Mouse (Mus musculus) right cerebral cortex, postnatal 14 days (tissue): ENCODE data around the gene Wdr20.
"Not testable (repeated sequence)": the region's sequence is repeated elsewhere in the genome, so short reads cannot be mapped to it uniquely, and the experiment has no call there.

Experiments
- DNase-seq: peaks from one replicate; pipeline ENCODE4 v3.0.0; 2022

Wdr20 gene

DNA sequence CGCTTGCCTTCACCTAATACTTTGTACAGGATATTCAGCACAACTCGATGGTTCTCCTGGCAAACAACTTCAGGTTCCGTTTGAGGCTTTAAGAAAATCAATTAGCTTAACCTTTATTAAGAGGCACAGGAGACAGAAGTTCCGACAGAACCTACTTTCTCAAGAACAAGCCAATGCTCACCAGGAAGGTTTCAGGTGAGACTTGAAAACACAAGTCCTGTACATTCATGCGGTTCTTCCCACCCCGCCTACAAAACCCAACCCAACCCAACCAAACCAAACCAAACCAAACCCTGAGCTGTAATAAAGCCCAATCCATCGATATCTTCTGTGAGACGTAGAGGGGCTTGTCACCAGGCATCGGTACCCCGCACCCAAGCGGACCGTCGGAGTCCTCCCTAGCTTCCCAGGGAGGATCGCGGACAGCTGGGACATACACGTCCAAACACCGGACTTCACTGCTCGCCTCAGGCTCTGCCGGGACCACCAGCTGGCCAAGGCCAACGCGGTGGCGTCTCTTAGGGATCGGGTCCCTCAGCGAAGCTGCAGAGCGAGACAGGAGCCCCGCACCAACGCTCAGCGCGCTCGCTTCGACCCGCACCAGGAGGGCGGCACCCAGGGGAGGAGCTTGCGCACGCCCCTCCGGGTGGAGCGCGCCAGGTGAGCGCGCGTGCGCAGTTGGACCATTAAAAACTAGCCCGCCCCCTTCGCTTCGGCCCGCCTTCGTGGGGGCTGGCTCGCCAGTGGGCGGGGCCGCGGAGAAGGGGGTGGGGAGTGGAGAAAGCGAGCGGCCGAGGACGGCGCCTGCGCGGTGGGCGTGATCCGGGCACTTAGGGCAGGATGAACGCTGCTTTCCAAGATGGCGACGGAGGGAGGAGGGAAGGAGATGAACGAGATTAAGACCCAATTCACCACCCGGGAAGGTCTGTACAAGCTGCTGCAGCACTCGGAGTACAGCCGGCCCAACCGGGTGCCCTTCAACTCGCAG, at the start of gene Wdr20:
Gene Wdr20 (plus strand): TSS at position 775 of the 988 bp plus-strand sequence.
- peak; percentile 99 for DNase-seq

DNA sequence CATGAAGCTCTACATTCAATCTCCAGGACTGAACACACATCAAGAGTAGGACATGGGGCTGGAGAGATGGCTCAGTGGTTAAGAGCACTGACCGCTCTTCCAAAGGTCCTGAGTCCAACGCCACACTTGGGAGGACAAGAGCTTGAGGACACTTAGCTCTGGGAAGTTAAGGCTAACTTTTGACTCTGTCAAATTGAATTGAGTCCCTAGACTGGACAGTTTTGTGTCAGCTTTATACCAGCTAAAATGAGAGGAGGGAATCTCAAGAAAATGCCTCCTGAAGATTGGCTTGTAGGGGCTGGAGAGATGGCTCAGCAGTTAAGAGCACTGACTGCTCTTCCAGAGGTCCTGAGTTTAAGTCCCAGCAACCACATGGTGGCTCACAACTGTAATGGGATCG, 48.8 kb upstream of the Wdr20 start:
- DNase-seq = not testable (repeated sequence)

DNA sequence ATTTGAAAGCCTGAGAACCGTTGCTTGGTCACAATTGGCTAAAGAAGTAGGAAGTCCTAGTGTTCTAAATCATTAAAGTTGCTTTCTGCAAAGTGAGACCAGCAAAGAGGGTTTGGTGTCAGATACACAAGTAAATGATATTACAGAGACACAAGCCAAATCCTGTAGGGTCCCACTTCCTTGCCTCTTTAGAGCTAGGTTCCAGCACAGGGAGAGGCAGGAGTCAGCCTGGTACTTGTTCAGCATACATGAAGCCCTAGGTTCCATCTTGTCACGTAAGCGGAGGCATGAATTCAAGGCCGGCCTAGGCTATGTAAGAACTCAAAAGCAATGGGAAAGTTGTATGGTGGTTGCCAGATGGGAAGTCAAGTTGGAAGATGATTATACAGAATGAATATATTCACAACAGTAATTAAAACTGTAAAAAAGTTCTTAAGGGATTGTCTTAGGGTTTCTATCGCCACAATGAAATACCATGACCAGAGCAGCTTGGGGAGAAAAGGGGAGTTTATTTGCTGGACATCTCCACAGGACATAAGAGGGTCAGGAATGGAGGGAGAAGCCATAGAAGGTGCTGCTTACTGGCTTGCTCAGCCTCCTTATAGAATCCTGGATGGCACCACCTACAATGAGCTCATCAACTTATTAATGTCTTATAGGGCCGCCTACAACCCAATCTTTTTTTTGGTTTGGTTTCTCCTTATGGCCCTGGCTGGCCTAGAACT, 47.7 kb upstream of the Wdr20 start:
- no peak for DNase-seq

DNA sequence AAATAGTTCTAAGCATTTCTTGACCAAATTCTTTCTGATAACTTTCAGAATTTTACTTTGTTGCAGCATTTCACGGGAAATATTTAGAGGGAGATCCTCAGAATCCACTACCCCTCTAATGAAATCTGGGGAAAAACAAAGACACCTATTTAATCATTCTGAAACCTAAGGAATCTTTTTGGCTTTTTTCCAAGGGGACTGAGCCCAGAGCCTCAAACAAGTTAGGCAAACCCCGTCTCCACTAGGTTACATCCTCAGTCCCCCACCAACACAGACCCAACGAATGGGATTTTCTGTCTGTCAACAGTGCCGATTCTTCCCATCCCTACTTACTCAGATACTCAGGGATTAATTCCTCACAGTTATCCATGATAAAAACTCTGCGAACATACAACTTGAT, 44.4 kb upstream of the Wdr20 start:
- not testable (repeated sequence) for DNase-seq

DNA sequence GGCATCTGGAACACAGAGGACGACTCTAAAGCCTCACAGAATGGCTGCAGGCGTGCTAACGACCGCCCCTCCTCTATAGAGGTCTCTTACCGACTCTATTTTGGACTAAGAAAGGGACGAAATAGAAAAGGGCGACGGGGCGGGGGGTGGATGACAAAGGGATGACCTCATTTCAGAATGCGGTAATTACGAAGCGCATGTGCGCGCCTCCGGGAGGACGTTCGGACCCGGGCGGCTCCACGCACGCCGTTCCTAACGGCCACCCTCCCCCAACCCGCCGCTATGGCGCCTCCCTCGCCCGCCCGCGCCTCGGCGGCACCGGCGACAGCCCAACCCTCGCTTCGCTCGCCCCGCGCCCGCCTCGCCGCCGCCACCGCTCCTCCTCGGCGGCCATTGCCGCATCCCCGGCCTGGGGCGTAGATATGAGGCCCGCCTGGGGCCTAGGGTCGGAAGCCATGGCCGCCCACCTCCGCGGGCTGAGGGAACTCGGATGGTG, 42.0 kb upstream of the Wdr20 start:
- peak; percentile 76 for DNase-seq

DNA sequence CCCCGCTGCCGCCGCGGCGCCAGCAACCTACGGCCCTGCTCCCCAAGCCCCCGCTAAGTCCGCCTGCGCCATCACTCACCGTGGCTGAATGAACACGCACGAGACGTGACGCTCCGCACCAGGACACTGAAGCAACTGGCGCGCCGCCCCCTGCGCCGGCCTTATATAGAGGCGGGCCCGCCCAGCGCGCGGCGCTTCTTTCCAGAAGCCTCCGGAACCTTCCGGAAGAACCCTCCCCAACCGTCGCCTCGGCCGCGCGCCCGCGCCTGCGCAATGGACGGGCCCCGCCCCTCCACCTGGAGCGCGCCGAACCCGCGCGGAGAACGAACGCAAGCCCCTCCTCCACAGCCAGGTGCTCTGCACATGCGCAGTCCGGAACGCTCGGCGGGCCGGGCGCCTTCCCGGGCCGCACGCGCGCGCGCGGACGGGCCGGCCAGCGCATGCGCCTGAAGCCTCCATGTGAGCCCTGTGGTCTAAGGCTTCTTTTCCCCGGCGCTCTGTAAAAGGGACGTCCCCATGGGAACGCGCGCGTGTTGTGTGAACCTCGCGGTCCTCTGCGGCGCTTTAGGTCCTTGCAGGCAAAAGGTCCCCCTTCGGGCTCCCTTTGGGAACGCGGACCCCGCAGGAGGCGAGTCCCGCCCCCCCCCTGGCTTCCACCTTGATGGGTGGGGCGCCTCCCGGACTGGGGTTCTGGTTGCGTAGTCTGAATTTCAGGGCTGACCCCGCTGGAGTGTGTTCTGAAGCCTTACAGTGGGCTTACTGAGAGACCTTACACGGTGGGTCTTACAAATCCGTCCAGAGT, 41.4 kb upstream of the Wdr20 start:
- DNase-seq = peak; percentile 98

DNA sequence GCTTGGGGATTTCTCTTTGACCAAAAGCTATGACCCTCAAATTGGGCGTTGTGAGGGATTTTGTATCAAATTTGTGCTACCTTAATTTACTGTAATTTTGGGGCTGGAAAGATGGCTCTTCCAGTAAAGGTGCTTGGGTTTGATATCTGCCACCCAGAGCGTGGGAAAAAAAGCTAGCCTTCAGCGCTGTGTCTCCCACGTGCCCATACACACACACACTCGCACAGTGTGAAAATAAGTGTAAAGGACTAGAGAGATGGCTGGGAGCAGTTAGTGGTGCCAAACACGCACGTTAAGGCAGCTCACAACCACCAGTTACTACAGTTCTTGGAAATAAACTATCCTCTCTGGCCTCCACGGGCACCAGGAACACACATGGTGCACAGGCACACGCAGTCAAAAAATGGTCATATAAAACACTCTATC, 40.8 kb upstream of the Wdr20 start:
- no peak for DNase-seq

DNA sequence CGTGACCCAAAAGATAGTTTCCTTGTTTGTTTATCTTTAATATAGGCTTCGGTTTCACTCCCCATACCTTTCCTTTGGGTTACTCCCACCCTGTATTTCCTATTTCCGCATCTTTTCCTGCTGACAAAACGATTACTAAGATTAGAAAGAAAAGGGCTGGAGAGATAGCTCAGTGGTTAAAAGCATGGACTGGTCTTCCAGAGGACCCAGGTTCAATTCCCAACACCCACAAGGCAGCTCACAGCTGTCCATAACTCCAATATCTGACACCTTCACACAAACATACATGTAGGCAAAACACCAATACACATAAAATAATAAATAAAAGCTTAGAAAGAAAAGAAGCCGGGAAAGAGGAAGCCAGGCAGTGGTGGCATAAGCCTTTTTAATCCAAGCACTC, 40.3 kb upstream of the Wdr20 start:
- DNase-seq = no peak

DNA sequence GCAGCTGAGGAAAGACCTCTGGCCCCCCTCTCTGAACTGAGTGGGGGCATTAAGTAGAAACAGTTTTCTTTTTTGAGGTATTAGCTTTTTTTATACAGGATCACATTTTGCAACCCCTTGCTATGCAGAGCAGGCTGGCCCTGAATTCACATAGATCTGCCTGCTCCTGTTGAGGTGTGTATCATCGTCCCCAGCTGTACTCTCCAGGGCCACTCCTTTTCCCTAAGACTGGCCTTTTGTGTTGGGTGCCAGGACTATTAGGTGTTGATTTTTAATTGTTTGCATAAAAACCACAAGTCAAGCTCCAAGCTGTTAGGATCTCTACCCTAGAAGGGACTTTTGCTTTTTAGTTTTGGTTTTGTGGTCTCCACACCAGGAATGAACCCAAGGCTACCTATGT, 39.7 kb upstream of the Wdr20 start:
- DNase-seq = no peak

DNA sequence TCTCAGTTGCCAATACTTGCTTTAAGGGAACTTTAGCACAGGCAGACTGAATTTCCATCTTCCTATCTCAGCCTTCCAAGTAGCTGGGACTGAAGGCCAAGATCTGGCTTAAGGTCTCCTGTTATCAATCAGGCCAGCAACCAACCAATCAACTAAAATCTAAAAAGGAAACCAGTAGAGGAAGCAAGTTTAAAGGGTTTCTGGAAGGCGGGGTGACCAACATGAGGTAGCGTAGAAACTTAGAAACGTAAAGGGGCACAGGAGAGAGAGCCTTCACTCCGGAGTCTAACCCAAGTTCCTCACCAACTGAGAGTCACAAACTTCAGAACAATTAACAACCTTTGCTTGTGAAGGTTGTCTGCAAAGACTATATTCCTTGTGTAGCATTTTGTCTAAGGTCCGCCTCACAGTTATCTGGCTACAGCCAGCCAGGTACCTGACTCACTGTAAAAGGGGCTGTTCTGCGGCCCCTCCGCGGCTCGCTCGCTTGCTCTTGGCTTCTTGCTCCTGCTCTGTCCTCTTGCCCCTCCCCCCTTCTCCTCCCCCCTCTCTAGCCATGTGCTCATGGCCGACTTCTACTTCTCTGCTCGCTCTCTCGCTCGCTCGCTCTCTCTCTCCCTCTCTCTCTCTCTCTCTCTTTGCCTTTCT, 39.1 kb upstream of the Wdr20 start:
- DNase-seq = no peak

DNA sequence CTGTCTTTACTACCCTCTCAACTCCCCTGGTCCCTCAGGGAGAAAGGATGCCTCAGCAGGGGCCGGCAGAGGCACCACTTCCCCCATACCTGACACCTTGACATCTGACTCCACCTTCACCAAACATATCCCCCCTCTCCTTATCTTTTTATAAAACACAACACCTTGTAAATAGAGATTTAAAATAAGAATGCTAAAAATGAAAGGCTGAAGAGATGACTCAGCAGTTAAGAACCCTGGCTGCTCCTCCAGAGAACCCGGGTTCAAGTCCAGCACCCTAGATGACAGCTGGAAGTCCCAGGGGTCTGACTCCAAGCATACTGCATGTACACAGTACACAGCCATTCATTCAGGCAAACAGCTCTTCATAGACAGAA, 38.6 kb upstream of the Wdr20 start:
- DNase-seq = no peak

DNA sequence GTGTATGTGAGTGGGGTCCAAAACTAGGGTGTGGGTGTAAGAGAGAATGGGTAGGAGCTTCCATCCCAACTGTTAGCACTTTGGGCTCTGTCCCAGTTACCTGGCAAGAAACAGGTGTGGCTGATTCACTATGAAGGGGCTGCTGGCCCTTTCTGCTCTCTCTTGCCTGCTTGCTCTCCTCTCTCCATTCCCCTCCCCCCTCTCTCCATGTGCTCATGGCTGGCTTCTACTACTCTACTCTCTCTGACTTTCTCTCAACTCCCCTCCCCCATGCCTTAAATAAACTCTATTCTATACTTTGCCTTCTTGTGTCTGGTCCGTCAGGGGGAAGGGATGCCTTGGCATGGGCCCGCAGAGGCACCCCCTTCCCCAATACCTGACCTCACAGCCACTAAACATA, 37.0 kb upstream of the Wdr20 start:
- DNase-seq = no peak

DNA sequence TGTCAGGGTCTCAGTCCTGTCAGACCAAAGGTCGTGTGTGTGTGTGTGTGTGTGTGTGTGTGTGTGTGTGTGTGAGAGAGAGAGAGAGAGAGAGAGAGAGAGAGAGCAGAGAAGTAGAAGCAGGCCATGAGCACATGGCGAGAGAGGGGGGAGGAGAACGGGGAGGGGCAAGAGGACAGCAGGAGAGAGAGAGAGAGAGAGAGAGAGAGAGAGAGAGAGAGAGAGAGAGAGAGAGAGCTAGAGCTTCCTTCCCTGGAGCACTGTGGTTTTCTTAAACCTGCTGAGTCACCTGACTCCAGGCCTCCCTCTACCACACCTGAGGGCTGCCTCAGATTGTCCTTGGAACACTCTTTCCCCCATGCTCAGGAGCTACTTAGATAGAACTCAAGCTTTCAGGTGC, 36.4 kb upstream of the Wdr20 start:
- DNase-seq = not testable (repeated sequence)

DNA sequence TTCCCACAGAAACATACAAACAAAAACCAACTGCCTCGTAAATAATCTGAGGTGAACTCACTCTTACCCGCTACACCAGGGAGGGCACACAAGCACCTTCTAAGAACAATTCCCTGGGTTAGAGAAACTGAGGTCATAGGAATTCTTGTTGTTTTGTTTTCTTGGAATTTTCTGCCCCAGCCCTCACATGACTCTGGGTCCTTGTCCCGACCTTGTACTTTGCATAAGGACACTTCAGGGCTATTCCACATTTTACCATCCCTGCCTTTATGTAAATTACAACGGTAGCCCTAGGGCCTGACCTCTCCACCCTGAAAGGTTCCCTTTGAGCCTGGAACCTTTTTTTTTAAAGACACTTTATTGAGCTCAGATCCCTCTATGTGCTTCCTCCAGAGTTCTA, 35.2 kb upstream of the Wdr20 start, which contains the start of gene Hsp90aa1:
Gene Hsp90aa1 (minus strand): TSS at position 173 of the 400 bp plus-strand sequence.
- no peak for DNase-seq

DNA sequence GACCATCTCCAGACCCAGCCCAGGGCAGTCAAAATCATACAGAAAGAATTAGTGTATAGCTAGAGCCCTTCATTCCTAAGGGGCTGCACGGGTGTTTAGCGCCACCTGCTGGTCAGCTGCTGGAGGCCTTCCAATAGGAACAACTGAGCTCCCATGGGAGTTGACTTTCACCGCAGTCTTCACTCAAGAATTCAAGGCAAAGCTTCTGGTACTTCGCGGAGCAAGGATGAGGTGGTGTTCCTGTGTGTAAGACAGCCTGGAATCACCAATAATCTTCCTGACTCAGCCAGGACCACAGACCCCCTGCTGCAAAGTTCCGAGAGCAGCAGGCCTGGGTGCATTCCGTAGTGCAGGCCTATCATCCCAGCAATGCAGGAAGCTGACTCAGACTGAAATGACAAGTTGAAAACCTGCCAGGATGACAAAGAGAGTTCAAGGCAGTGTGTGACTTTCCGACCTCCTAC, 34.7 kb upstream of the Wdr20 start:
- peak; percentile 90 for DNase-seq

DNA sequence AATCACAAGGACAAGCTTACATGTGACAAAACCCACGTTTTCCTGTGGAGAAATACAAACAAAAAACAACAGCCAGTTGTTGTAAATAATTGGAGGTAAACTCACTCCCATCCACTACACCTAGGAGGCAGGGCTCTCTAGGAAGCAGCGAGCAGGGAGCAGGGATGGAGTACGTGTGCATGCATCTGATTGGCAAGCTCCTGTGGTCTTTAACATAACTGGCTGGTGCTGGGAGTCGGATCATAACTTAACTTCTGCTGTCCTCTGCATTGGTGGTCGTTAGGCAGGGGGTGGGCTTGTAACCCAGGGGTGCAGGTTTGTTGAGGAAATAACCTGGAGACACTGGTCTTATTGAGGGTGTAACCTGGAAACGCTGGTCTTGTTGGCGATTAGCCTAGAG, 34.1 kb upstream of the Wdr20 start:
- no peak for DNase-seq

DNA sequence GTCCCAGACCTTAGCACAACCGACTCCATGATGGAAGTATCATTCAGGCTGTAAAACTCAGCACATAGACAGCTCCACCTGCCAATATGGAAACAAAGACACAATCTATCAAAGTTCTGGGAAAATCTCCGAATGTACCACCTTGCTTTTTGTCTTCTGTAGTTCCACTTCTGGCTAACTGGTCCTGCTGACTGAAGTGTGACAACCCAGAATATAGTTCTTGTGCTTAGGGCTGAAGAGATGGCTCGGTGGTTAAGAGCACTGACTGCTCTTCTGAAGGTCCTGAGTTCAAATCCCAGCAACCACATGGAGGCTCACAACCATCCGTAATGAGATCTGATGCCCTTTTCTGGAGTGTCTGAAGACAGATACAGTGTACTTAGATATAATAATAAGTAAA, 32.3 kb upstream of the Wdr20 start:
- not testable (repeated sequence) for DNase-seq

DNA sequence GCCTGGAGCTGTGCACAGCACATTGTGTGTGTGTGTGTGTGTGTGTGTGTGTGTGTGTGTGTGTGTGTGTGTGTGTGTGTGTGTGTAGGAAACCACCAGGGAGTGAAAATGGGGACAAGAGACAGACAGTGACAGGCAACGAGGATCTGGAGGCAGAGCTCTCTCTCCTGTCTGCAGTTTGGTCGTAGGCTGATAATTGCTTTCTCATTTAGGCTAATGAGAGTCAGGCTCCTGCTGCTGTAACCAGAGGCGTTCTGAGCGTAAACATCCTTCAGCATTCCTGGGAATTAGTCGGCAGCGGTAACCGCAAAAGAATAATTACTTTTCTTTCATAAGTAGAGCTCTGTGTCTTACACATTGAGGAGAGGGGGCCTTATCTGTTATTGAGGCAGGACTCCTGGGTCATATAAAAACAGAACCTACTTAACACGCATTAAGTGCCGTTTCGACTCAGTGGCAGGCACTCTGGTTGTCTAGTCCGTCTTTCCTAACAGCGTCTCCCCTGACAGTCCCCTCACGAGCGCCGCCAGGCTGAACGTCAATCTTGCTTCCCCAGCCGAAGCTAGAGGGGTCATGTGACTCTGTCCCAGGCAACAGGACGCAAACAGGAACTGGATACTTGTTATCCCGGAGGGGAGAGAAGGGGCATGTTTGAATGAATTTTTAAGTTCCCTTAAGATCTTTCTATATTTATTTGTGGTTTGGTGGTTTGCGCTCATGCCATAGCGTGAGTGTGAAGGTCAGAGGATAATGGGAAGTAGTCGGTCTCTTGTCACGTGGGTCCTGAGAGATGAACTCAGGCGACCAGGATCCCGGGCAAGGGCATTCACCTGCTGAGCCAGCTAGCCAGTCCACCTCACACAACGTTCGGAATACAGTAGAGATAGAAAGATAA, 31.2 kb upstream of the Wdr20 start:
- DNase-seq = no peak

DNA sequence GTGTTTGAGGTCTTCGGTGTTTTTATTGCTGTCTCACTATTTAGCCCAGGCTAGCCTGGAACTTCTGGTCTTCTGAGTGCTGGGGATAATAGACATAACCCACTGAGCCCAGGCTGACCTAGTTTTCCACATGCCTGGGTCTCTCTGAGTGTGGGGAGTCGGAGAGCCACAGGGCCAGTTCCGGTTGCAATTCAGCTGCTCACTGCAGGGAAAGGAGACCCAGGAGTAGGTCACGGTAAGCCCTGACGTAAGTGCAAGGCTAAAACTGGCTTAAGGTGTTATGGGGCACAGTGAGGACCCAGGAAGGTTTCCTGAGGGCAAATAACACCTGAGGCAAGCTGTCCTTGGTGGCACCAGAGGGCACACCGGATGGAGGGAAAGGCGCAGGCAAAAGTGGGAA, 30.3 kb upstream of the Wdr20 start:
- DNase-seq = no peak

DNA sequence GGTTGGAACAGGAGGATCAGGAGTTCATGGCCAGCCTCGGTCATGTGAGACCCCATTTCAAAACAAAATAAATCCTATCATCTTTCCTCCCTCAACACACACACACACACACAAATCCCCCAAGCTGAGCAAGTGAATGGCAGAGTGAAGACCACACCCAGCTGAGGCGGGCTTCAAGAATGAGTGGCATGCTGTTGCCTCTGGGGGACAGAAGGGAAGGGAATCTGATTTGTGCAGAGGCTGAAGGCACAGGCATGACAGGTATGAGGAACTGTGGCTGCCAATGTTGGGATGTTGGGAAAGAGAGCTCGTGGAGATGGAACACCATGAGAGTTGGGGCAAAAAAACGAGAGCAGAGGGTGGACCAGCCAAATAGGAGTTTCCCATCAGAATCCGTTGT, 26.5 kb upstream of the Wdr20 start:
- DNase-seq = no peak

DNA sequence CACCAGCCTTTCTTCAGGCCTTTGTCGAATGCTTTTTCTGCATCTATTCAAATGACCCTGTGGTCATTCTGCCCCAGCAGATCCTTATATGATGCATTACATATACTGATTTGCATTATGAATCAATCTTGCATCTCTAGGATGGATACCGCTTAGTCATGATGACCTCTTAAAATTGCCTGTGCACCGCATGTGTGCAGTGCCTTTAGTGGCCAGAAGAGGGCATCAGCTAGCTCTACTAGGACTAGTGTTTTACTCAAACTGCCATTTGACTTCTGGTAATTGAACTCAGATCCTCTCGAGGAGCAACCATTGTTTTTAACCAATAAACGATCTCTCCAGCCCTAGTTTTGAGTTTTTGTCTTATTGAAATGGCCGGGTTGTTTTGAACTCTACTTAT, 24.0 kb upstream of the Wdr20 start:
- DNase-seq = no peak
